ENCODE assay signal across 21 mouse cellular contexts in genomic region chr8:66362882-66363801, GRCm38 (mm10).
A peak's percentile ranks its signal among the peaks of the same experiment; 100 is the strongest.
DNase-seq lines count a peak whose midpoint lies in the region; ATAC-seq and TF ChIP-seq lines count a peak whose summit lies in the region.
"Had no signal": no experiment of that assay in that cellular context is flagged by ENCODE, and none has a peak within 500 bp of the region (broad histone marks: within the 10 kb centered on the region; RNA-seq: fewer than 3 reads in every experiment).

No protein-coding gene starts in this region.

- peak; percentile 26; the same call in 1 of the 2 replicates for ATAC-seq in hindbrain, embryonic 11.5 days (ENCODE audit: low FRiP score)
- peak; percentile 52; the same call in 1 of the 2 replicates for ATAC-seq in neural tube, embryonic 12.5 days (ENCODE audit: low FRiP score, low read depth)
- no peak; the same call in 1 of the 2 replicates for ATAC-seq in neural tube, embryonic 15.5 days (ENCODE audit: low FRiP score)
- ATAC-seq in forebrain, postnatal 0 days: peak; percentile 79
- ATAC-seq: inflammation-experienced regulatory T-cells, adult 6 months had no signal

- H3K9ac ChIP-seq in hindbrain, embryonic 11.5 days (ENCODE audit: low read depth, low read length): no peak overlapping the region
- H3K9ac ChIP-seq in neural tube, embryonic 12.5 days: no peak overlapping the region
- no peak overlapping the region for H3K9ac ChIP-seq in neural tube, embryonic 15.5 days (replicated peaks)
- H3K9ac ChIP-seq in forebrain, postnatal 0 days: no peak overlapping the region
- H3K9ac ChIP-seq: embryonic facial prominence, embryonic 15.5 days had no signal

- H3K4me2 ChIP-seq in hindbrain, embryonic 11.5 days (replicated peaks; ENCODE audit: low read depth, low read length): no peak overlapping the region
- H3K4me2 ChIP-seq in neural tube, embryonic 12.5 days (replicated peaks): no peak overlapping the region
- H3K4me2 ChIP-seq in neural tube, embryonic 15.5 days: no peak overlapping the region
- H3K4me2 ChIP-seq in forebrain, postnatal 0 days (ENCODE audit: low read depth): no peak overlapping the region
- H3K4me2 ChIP-seq: embryonic facial prominence, embryonic 15.5 days; midbrain, embryonic 11.5 days had no signal

- no peak overlapping the region for H3K4me3 ChIP-seq in hindbrain, embryonic 11.5 days (ENCODE audit: low read depth, low read length)
- no peak overlapping the region for H3K4me3 ChIP-seq in hindbrain, embryonic 10.5 days
- no peak overlapping the region for H3K4me3 ChIP-seq in neural tube, embryonic 12.5 days
- H3K4me3 ChIP-seq in neural tube, embryonic 15.5 days (replicated peaks): no peak overlapping the region
- H3K4me3 ChIP-seq in forebrain, postnatal 0 days (ENCODE audit: low read depth, low read length): no peak overlapping the region
- H3K4me3 ChIP-seq: embryonic facial prominence, embryonic 15.5 days; heart, embryonic 10.5 days had no signal

- no peak for DNase-seq in hindbrain, embryonic 11.5 days (ENCODE audit: low spot score)
- no peak for DNase-seq in hindbrain, embryonic 10.5 days (ENCODE audit: low spot score)
- peak; percentile 21 for DNase-seq in forebrain, postnatal 0 days
- peak; percentile 27 to 80 for DNase-seq in layer of hippocampus, postnatal 14 days (ENCODE audit: low spot score in 2 of 2)
- DNase-seq in gastrocnemius, adult 18-20 months (ENCODE audit: low spot score): no peak
- DNase-seq in frontal cortex, postnatal 36 days (ENCODE audit: low spot score in 2 of 2): no peak
- DNase-seq: adrenal gland, postnatal 14 days; cerebellum, adult 8-10 months; embryo, embryonic 11 days; gastrocnemius, postnatal 25 days; heart, postnatal 14 days; kidney, adult 9 months; lung, adult 2 months; lung, postnatal 4 days; thymus, postnatal 25 days had no signal

- H3K9me3 ChIP-seq in hindbrain, embryonic 11.5 days (ENCODE audit: control insufficient read depth, low read length): no peaks in the 10 kb centered on the region
- no peaks in the 10 kb centered on the region for H3K9me3 ChIP-seq in hindbrain, embryonic 10.5 days
- no peaks in the 10 kb centered on the region for H3K9me3 ChIP-seq in neural tube, embryonic 12.5 days
- H3K9me3 ChIP-seq in neural tube, embryonic 15.5 days (replicated peaks): no peaks in the 10 kb centered on the region
- H3K9me3 ChIP-seq in forebrain, postnatal 0 days (ENCODE audit: low read length): no peaks in the 10 kb centered on the region
- H3K9me3 ChIP-seq: embryonic facial prominence, embryonic 15.5 days; heart, embryonic 10.5 days had no signal

- no peaks in the 10 kb centered on the region for H3K27me3 ChIP-seq in hindbrain, embryonic 11.5 days (ENCODE audit: control insufficient read depth, insufficient read depth, low read length)
- no peaks in the 10 kb centered on the region for H3K27me3 ChIP-seq in hindbrain, embryonic 10.5 days (ENCODE audit: insufficient read depth, poor library complexity, severe bottlenecking)
- H3K27me3 ChIP-seq in neural tube, embryonic 12.5 days (replicated peaks): no peaks in the 10 kb centered on the region
- no peaks in the 10 kb centered on the region for H3K27me3 ChIP-seq in neural tube, embryonic 15.5 days (replicated peaks)
- no peaks in the 10 kb centered on the region for H3K27me3 ChIP-seq in forebrain, postnatal 0 days (ENCODE audit: insufficient read depth, low read length)
- H3K27me3 ChIP-seq: embryonic facial prominence, embryonic 15.5 days had no signal

- WGBS in hindbrain, embryonic 11.5 days: 87% methylated on average over 5 of the region's 5 CpGs
- 85% methylated on average over 5 of the region's 5 CpGs for WGBS in hindbrain, embryonic 10.5 days
- 57% methylated on average over 5 of the region's 5 CpGs for WGBS in neural tube, embryonic 12.5 days
- 42% methylated on average over 5 of the region's 5 CpGs for WGBS in neural tube, embryonic 15.5 days
- 44% methylated on average over 5 of the region's 5 CpGs for WGBS in forebrain, postnatal 0 days

- no peaks in the 10 kb centered on the region for H3K36me3 ChIP-seq in hindbrain, embryonic 11.5 days (ENCODE audit: control insufficient read depth, insufficient read depth, low read length)
- H3K36me3 ChIP-seq in hindbrain, embryonic 10.5 days: no peaks in the 10 kb centered on the region
- no peaks in the 10 kb centered on the region for H3K36me3 ChIP-seq in neural tube, embryonic 12.5 days
- H3K36me3 ChIP-seq in neural tube, embryonic 15.5 days: no peaks in the 10 kb centered on the region
- H3K36me3 ChIP-seq in forebrain, postnatal 0 days (ENCODE audit: insufficient read depth): no peaks in the 10 kb centered on the region
- H3K36me3 ChIP-seq: embryonic facial prominence, embryonic 15.5 days; heart, embryonic 10.5 days had no signal

- no peak overlapping the region for H3K27ac ChIP-seq in hindbrain, embryonic 11.5 days (ENCODE audit: low read depth, low read length)
- no peak overlapping the region for H3K27ac ChIP-seq in hindbrain, embryonic 10.5 days
- no peak overlapping the region for H3K27ac ChIP-seq in neural tube, embryonic 12.5 days
- H3K27ac ChIP-seq in neural tube, embryonic 15.5 days (replicated peaks): no peak overlapping the region
- H3K27ac ChIP-seq in forebrain, postnatal 0 days (ENCODE audit: low read depth, low read length): no peak overlapping the region
- H3K27ac ChIP-seq: embryonic facial prominence, embryonic 15.5 days; heart, embryonic 10.5 days had no signal

- no peak for TF ChIP-seq CTCF in forebrain, postnatal 0 days (IDR thresholded peaks at IDR 0.05; ENCODE audit: low read depth)

- no peaks in the 10 kb centered on the region for H3K4me1 ChIP-seq in hindbrain, embryonic 11.5 days (replicated peaks; ENCODE audit: control insufficient read depth, insufficient read depth, low read length)
- no peaks in the 10 kb centered on the region for H3K4me1 ChIP-seq in hindbrain, embryonic 10.5 days (replicated peaks)
- H3K4me1 ChIP-seq in neural tube, embryonic 12.5 days: no peaks in the 10 kb centered on the region
- H3K4me1 ChIP-seq in neural tube, embryonic 15.5 days: no peaks in the 10 kb centered on the region
- no peaks in the 10 kb centered on the region for H3K4me1 ChIP-seq in forebrain, postnatal 0 days (ENCODE audit: insufficient read depth)
- H3K4me1 ChIP-seq: embryonic facial prominence, embryonic 15.5 days; heart, embryonic 10.5 days had no signal

Comparison
In these comparisons a context has a peak if more than half of its experiments do, and no peak if none do; other contexts are left out.
1. DNase-seq: peak in forebrain, postnatal 0 days (single experiment) and layer of hippocampus, postnatal 14 days (2 of 2); none in hindbrain, embryonic 11.5 days (single experiment), hindbrain, embryonic 10.5 days (single experiment), gastrocnemius, adult 18-20 months (single experiment) and frontal cortex, postnatal 36 days (0 of 2).